Mouse (Mus musculus): ENCODE data around the gene Sgcd.

The Sgcd gene

GRCm38 (mm10) chr11:46912656-46913237 lies 1076.0 kb downstream of the Sgcd start:
- DNase-seq: no peak

- DNase-seq: no peak
These were observed 1084.5 kb downstream of the Sgcd start for GRCm38 (mm10) chr11:46904281-46904680.

GRCm38 (mm10) chr11:46889093-46889492 lies 1099.7 kb downstream of the Sgcd start:
- DNase-seq: no peak

GRCm38 (mm10) chr11:46882456-46882855 lies 1106.3 kb downstream of the Sgcd start:
- no peak for DNase-seq

GRCm38 (mm10) chr11:46875774-46876173 lies 1113.0 kb downstream of the Sgcd start:
- DNase-seq: no peak

GRCm38 (mm10) chr11:46868594-46868993 lies 1120.2 kb downstream of the Sgcd start:
- no peak for DNase-seq

GRCm38 (mm10) chr11:46864809-46865208 lies 1124.0 kb downstream of the Sgcd start:
- peak; percentile 22 for DNase-seq

GRCm38 (mm10) chr11:46848221-46848971 lies 1140.4 kb downstream of the Sgcd start:
- DNase-seq: no peak

- DNase-seq: no peak
These were observed 1140.9 kb downstream of the Sgcd start for GRCm38 (mm10) chr11:46847827-46848220.

GRCm38 (mm10) chr11:46846661-46847060 lies 1142.1 kb downstream of the Sgcd start:
- no peak for DNase-seq
